Mouse (Mus musculus) ES-E14 (cell line): Measurements from ENCODE around the gene Mia2. TPM values are rescaled to one million over a fixed set of nuclear protein-coding genes. Genes with fewer than 3 reads are reported as not detected.

Source experiments
- DNase-seq: peaks from one replicate; pipeline ENCODE4 v3.0.0-alpha.2; 2013; ENCODE audit warnings: low read depth, low spot score
- H3K27ac ChIP-seq: 2 replicates; pipeline ENCODE4 v1.5.1; 2012; ENCODE audit warnings: low read depth, mild to moderate bottlenecking, low read length, moderate library complexity, mixed read lengths; ENCODE audit not compliant: poor library complexity, insufficient read depth, severe bottlenecking
- H3K36me3 ChIP-seq: 2 replicates; pipeline ENCODE4 v1.6.1; 2012; ENCODE audit warnings: mild to moderate bottlenecking, low read length, moderate library complexity, mixed read lengths; ENCODE audit not compliant: control insufficient read depth, poor library complexity, insufficient read depth, severe bottlenecking
- H3K4me1 ChIP-seq, 2 experiments: fragments of 150-350 bp in 1 of 2; sonication (generic) in 1 of 2; 2 replicates each; pipeline ENCODE4 v1.6.1; 2012; ENCODE audit warnings: low read length in 2 of 2, mild to moderate bottlenecking in 1 of 2, mixed read lengths in 1 of 2; ENCODE audit not compliant: control insufficient read depth in 2 of 2, insufficient read depth in 2 of 2, poor library complexity in 1 of 2
- H3K4me3 ChIP-seq, 2 experiments: fragments of 150-350 bp in 1 of 2; sonication (generic) in 1 of 2; 2 replicates each; pipeline ENCODE4 v1.5.1; 2012; ENCODE audit warnings: low read length in 2 of 2, low read depth in 1 of 2, mild to moderate bottlenecking in 1 of 2, mixed read lengths in 1 of 2; ENCODE audit not compliant: insufficient read depth in 1 of 2, poor library complexity in 1 of 2, severe bottlenecking in 1 of 2
- H3K9ac ChIP-seq: 2 replicates; pipeline ENCODE4 v1.6.1; 2012; ENCODE audit warnings: low read depth, mild to moderate bottlenecking, low read length, mixed read lengths; ENCODE audit not compliant: poor library complexity, insufficient read depth, severe bottlenecking
- H3K9me3 ChIP-seq: fragments of 150-350 bp; sonication (generic); 2 replicates; pipeline ENCODE4 v1.6.1; 2012; ENCODE audit warnings: low read depth, mild to moderate bottlenecking, low read length; ENCODE audit not compliant: control insufficient read depth, insufficient read depth
- CHD2 ChIP-seq: IDR thresholded peaks from 2 replicates; pipeline ENCODE4 v1.6.1; 2014; ENCODE audit warnings: mild to moderate bottlenecking, low read depth, low read length, inconsistent platforms
- HCFC1 ChIP-seq: IDR thresholded peaks from 2 replicates; pipeline ENCODE4 v1.6.1; 2012; ENCODE audit warnings: low read length, inconsistent platforms, borderline replicate concordance; ENCODE audit not compliant: insufficient read depth
- MAFK ChIP-seq: IDR thresholded peaks from 2 replicates; pipeline ENCODE4 v1.6.1; 2014; ENCODE audit warnings: mild to moderate bottlenecking, low read depth, low read length, inconsistent platforms; ENCODE audit not compliant: insufficient read depth
- ZC3H11A ChIP-seq: IDR thresholded peaks from 2 replicates; pipeline ENCODE4 v1.6.1; 2012; ENCODE audit warnings: low read depth, mild to moderate bottlenecking, inconsistent platforms, low read length, borderline replicate concordance
- ZNF384 ChIP-seq: IDR thresholded peaks from 2 replicates; pipeline ENCODE4 v1.6.1; 2012; ENCODE audit warnings: low read depth, low read length, inconsistent platforms
- in situ Hi-C, 2 experiments: fragments of 600-800 bp; cut with MboI; formaldehyde crosslinking; loops; one replicate each; pipeline ENCODE4 v1.15.1; 2025; ENCODE audit warnings: low sequenced_read_pairs in 2 of 2, inconsistent platforms in 1 of 2; ENCODE audit not compliant: unreplicated experiment in 2 of 2
- total RNA-seq: library from RNA; depleted of rRNA; stranded (reverse); fragments of 300-350 nt; gene quantifications from 2 replicates; pipeline ENCODE4 v1.2.3, GENCODE M21; 2012

Mia2 gene
- total RNA-seq, 1 experiment = 45.8 TPM

GRCm38 (mm10) chr12:59199361-59199760 is 103.8 kb downstream of the Mia2 start:
- in situ Hi-C loops = no loop called here
- Histone ChIP-seq H3K9ac (no peak overlapping the region), H3K27ac (no peak overlapping the region), H3K9me3 (no peaks in the 10 kb centered on the region), H3K4me1 (no peaks in the 10 kb centered on the region), H3K36me3 (peaks cover 7% of the 10 kb centered on the region; the same call in 1 of the 2 replicates), H3K4me3 (no peak overlapping the region)
- TF ChIP-seq HCFC1 = no peak
- TF ChIP-seq CHD2 = no peak
- DNase-seq = no peak

- H3K4me1 ChIP-seq = no peaks in the 10 kb centered on the region
- no peak overlapping the region for H3K4me3 ChIP-seq
- no peak for DNase-seq
- H3K9me3 ChIP-seq = no peaks in the 10 kb centered on the region
- in situ Hi-C loops = no loop called here
- peaks cover 6% of the 10 kb centered on the region; the same call in 1 of the 2 replicates for H3K36me3 ChIP-seq
- no peak overlapping the region for H3K27ac ChIP-seq
- TF ChIP-seq ZNF384 (no peak), HCFC1 (no peak), CHD2 (no peak), MAFK (no peak)
- H3K9ac ChIP-seq = no peak overlapping the region
Observed at GRCm38 (mm10) chr12:59205571-59205970, 110.0 kb downstream of the Mia2 start.

- in situ Hi-C loops = no loop called here
Observed at GRCm38 (mm10) chr12:59206208-59206999, 110.8 kb downstream of the Mia2 start.

GRCm38 (mm10) chr12:59207000-59207390 is 111.4 kb downstream of the Mia2 start:
- no peak overlapping the region for H3K9ac ChIP-seq
- TF ChIP-seq CHD2 (no peak), MAFK (no peak), HCFC1 (no peak), ZNF384 (no peak), ZC3H11A (no peak)
- no peak for DNase-seq
- H3K4me1 ChIP-seq = no peaks in the 10 kb centered on the region
- peaks cover 6% of the 10 kb centered on the region; the same call in 1 of the 2 replicates for H3K36me3 ChIP-seq
- no peak overlapping the region for H3K27ac ChIP-seq
- H3K4me3 ChIP-seq = no peak overlapping the region
- H3K9me3 ChIP-seq = no peaks in the 10 kb centered on the region
- in situ Hi-C loops = no loop called here

More at GRCm38 (mm10) chr12:59206208-59206999, 110.8 kb downstream of the Mia2 start:
- no peaks in the 10 kb centered on the region for H3K9me3 ChIP-seq
- DNase-seq = no peak
- H3K27ac ChIP-seq = no peak overlapping the region
- TF ChIP-seq MAFK = no peak
- no peak for TF ChIP-seq ZC3H11A
- TF ChIP-seq HCFC1 = no peak
- no peak for TF ChIP-seq ZNF384
- no peak for TF ChIP-seq CHD2
- no peaks in the 10 kb centered on the region for H3K4me1 ChIP-seq
- H3K9ac ChIP-seq = no peak overlapping the region
- peaks cover 6% of the 10 kb centered on the region; the same call in 1 of the 2 replicates for H3K36me3 ChIP-seq
- no peak overlapping the region for H3K4me3 ChIP-seq
